Mouse (Mus musculus) forebrain, embryonic 16.5 days (tissue): ENCODE data around the gene Usp38. TPM values are rescaled to one million over a fixed set of nuclear protein-coding genes. Genes with fewer than 3 reads are reported as not detected.

ENCODE experiments used
- ATAC-seq: fragments of 200-750 bp; cut with Nextera tagmentation; 2 replicates; pipeline ENCODE4 v1.8.0; 2017; ENCODE audit warnings: mild to moderate bottlenecking, moderate library complexity
- H3K27ac ChIP-seq: fragments of 300-500 bp; sonication (generic); 2 replicates; pipeline ENCODE4 v1.5.1; 2014; ENCODE audit warnings: low read length, control low read depth
- H3K27me3 ChIP-seq: fragments of 300-500 bp; sonication (generic); replicated peaks from 2 replicates; pipeline ENCODE4 v1.6.1; 2014; ENCODE audit warnings: low read length; ENCODE audit not compliant: control insufficient read depth, insufficient read depth
- H3K36me3 ChIP-seq: fragments of 300-500 bp; sonication (generic); 2 replicates; pipeline ENCODE4 v1.6.1; 2014; ENCODE audit not compliant: control insufficient read depth, insufficient read depth
- H3K4me1 ChIP-seq: fragments of 300-500 bp; sonication (generic); replicated peaks from 2 replicates; pipeline ENCODE4 v1.6.1; 2014; ENCODE audit warnings: low read length; ENCODE audit not compliant: control insufficient read depth, insufficient read depth
- H3K4me2 ChIP-seq: fragments of 300-500 bp; sonication (generic); 2 replicates; pipeline ENCODE4 v1.6.1; 2014; ENCODE audit warnings: mild to moderate bottlenecking, low read length, control low read depth
- H3K4me3 ChIP-seq: fragments of 300-500 bp; sonication (generic); replicated peaks from 2 replicates; pipeline ENCODE4 v1.5.1; 2014; ENCODE audit warnings: mild to moderate bottlenecking, low read length, control low read depth
- H3K9ac ChIP-seq: fragments of 300-500 bp; sonication (generic); replicated peaks from 2 replicates; pipeline ENCODE4 v1.6.1; 2014; ENCODE audit warnings: low read depth, low read length, control low read depth
- H3K9me3 ChIP-seq: fragments of 300-500 bp; sonication (generic); 2 replicates; pipeline ENCODE4 v1.6.1; 2016; ENCODE audit warnings: low read length; ENCODE audit not compliant: control insufficient read depth
- WGBS: fragments of 180-500 bp; shearing (Covaris S2); extraction: QIAGEN DNeasy Blood & Tissue Kit; methylation state at CpG from one replicate; pipeline ENCODE4 v1.1.7; 2014; 5-methylcytosine and 5-hydroxymethylcytosine counted together
- polyA plus RNA-seq: library from polyadenylated mRNA; unstranded; fragments of >200 nt; fragmentation: Nextera tagmentation; extraction: Ambion mirVana; gene quantifications from 2 replicates; pipeline ENCODE4 v1.2.1, GENCODE M21; 2015

Gene Usp38
- polyA plus RNA-seq, 1 experiment from 2014 or later, result 21.4 TPM

- H3K27me3 ChIP-seq, result no peaks in the 10 kb centered on the region
- H3K4me1 ChIP-seq, result no peaks in the 10 kb centered on the region
- H3K9ac ChIP-seq, result no peak overlapping the region
- ATAC-seq, result no peak
- no peak overlapping the region for H3K27ac ChIP-seq
- H3K9me3 ChIP-seq, result no peaks in the 10 kb centered on the region
- H3K4me2 ChIP-seq, result no peak overlapping the region
- WGBS, result 90% methylated on average over 11 of the region's 11 CpGs
- no peaks in the 10 kb centered on the region for H3K36me3 ChIP-seq
- no peak overlapping the region for H3K4me3 ChIP-seq
Measured at GRCm38 (mm10) chr8:80970000-80970685, 44.6 kb downstream of the Usp38 start.

GRCm38 (mm10) chr8:80969423-80969822 is 45.3 kb downstream of the Usp38 start:
- Histone ChIP-seq H3K9me3 (no peaks in the 10 kb centered on the region), H3K27me3 (no peaks in the 10 kb centered on the region), H3K4me3 (no peak overlapping the region), H3K4me2 (no peak overlapping the region), H3K36me3 (no peaks in the 10 kb centered on the region), H3K9ac (no peak overlapping the region), H3K27ac (no peak overlapping the region), H3K4me1 (no peaks in the 10 kb centered on the region)
- ATAC-seq, result no peak
- WGBS, result 94% methylated on average over 5 of the region's 5 CpGs

- Histone ChIP-seq H3K9ac (no peak overlapping the region), H3K27me3 (no peaks in the 10 kb centered on the region), H3K4me2 (no peak overlapping the region), H3K36me3 (no peaks in the 10 kb centered on the region), H3K9me3 (no peaks in the 10 kb centered on the region), H3K4me1 (no peaks in the 10 kb centered on the region), H3K27ac (no peak overlapping the region), H3K4me3 (no peak overlapping the region)
- ATAC-seq, result no peak
- 94% methylated on average over 3 of the region's 3 CpGs for WGBS
Measured at GRCm38 (mm10) chr8:80963095-80963494, 51.6 kb downstream of the Usp38 start.

GRCm38 (mm10) chr8:80962592-80962983 is 52.1 kb downstream of the Usp38 start:
- no peak for ATAC-seq
- H3K27me3 ChIP-seq, result no peaks in the 10 kb centered on the region
- no peaks in the 10 kb centered on the region for H3K4me1 ChIP-seq
- H3K27ac ChIP-seq, result no peak overlapping the region
- H3K36me3 ChIP-seq, result no peaks in the 10 kb centered on the region
- no peak overlapping the region for H3K9ac ChIP-seq
- H3K4me2 ChIP-seq, result no peak overlapping the region
- WGBS, result 94% methylated on average over 5 of the region's 5 CpGs
- no peaks in the 10 kb centered on the region for H3K9me3 ChIP-seq
- no peak overlapping the region for H3K4me3 ChIP-seq

- H3K4me1 ChIP-seq, result no peaks in the 10 kb centered on the region
- no peaks in the 10 kb centered on the region for H3K27me3 ChIP-seq
- H3K4me3 ChIP-seq, result no peak overlapping the region
- no peaks in the 10 kb centered on the region for H3K36me3 ChIP-seq
- no peak overlapping the region for H3K4me2 ChIP-seq
- 78% methylated on average over 7 of the region's 7 CpGs for WGBS
- H3K9me3 ChIP-seq, result no peaks in the 10 kb centered on the region
- H3K27ac ChIP-seq, result no peak overlapping the region
- H3K9ac ChIP-seq, result no peak overlapping the region
- no peak; the same call in 1 of the 2 replicates for ATAC-seq
Measured at GRCm38 (mm10) chr8:80961937-80962591, 52.7 kb downstream of the Usp38 start.

- H3K9me3 ChIP-seq, result 0 out of 2 replicates have a peak, but pooled peaks cover under 1% of the 10 kb centered on the region
- H3K4me2 ChIP-seq, result no peak overlapping the region
- no peak overlapping the region for H3K27ac ChIP-seq
- no peaks in the 10 kb centered on the region for H3K36me3 ChIP-seq
- WGBS, result 82% methylated on average over 4 of the region's 4 CpGs
- no peaks in the 10 kb centered on the region for H3K27me3 ChIP-seq
- H3K4me1 ChIP-seq, result no peaks in the 10 kb centered on the region
- no peak for ATAC-seq
- H3K9ac ChIP-seq, result no peak overlapping the region
- H3K4me3 ChIP-seq, result no peak overlapping the region
Measured at GRCm38 (mm10) chr8:80961070-80961609, 53.6 kb downstream of the Usp38 start.

GRCm38 (mm10) chr8:80959588-80960268 is 55.0 kb downstream of the Usp38 start:
- Histone ChIP-seq H3K9ac (no peak overlapping the region), H3K9me3 (peaks cover 4% of the 10 kb centered on the region; the same call in 1 of the 2 replicates), H3K27ac (no peak overlapping the region), H3K27me3 (no peaks in the 10 kb centered on the region), H3K4me3 (no peak overlapping the region), H3K4me1 (no peaks in the 10 kb centered on the region), H3K4me2 (no peak overlapping the region), H3K36me3 (no peaks in the 10 kb centered on the region)
- ATAC-seq, result no peak
- WGBS, result 76% methylated on average over 9 of the region's 9 CpGs

GRCm38 (mm10) chr8:80957776-80958175 is 57.0 kb downstream of the Usp38 start:
- ATAC-seq, result no peak
- Histone ChIP-seq H3K27ac (no peak overlapping the region), H3K4me2 (no peak overlapping the region), H3K9me3 (peaks cover 4% of the 10 kb centered on the region; the same call in 1 of the 2 replicates), H3K4me1 (no peaks in the 10 kb centered on the region; the same call in 1 of the 2 replicates), H3K9ac (no peak overlapping the region), H3K36me3 (no peaks in the 10 kb centered on the region), H3K4me3 (no peak overlapping the region), H3K27me3 (no peaks in the 10 kb centered on the region)
- WGBS, result 55% methylated on average over 5 of the region's 5 CpGs

GRCm38 (mm10) chr8:80952973-80953372 is 61.8 kb downstream of the Usp38 start:
- Histone ChIP-seq H3K9ac (no peak overlapping the region), H3K9me3 (peaks cover 4% of the 10 kb centered on the region; the same call in 1 of the 2 replicates), H3K4me3 (no peak overlapping the region), H3K27me3 (no peaks in the 10 kb centered on the region), H3K36me3 (no peaks in the 10 kb centered on the region), H3K4me2 (no peak overlapping the region), H3K27ac (no peak overlapping the region), H3K4me1 (no peaks in the 10 kb centered on the region; the same call in 1 of the 2 replicates)
- ATAC-seq, result no peak
- WGBS, result 78% methylated on average over 3 of the region's 3 CpGs
